Mouse (Mus musculus): Measurements from ENCODE around the gene Zfp473. TPM values are rescaled to one million over a fixed set of nuclear protein-coding genes. Genes with fewer than 3 reads are reported as not detected.
A peak's percentile ranks its signal among the peaks of the same experiment; 100 is the strongest.
"Not testable (repeated sequence)": the region's sequence is repeated elsewhere in the genome, so short reads cannot be mapped to it uniquely, and the experiment has no call there.

Zfp473 gene
- under 1 TPM; 0.33 to 0.45 TPM for total RNA-seq (2021)
- long read RNA-seq, experiment 1 = 0 reads
- long read RNA-seq, experiment 2, partial matches to known transcripts = 0 of 1 reads
- long read RNA-seq, experiment 2, other reads (novel, unspliced or antisense) = 1 of 1 reads

GRCm38 (mm10) chr7:44750950-44751349 is at the start of gene Zfp473:
TSS of gene Zfp473 (minus strand) at chr7:44751050.
- DNase-seq = not testable (repeated sequence)

- no peak for DNase-seq
Observed at GRCm38 (mm10) chr7:44792781-44793180, 41.9 kb upstream of the Zfp473 start.

DNA sequence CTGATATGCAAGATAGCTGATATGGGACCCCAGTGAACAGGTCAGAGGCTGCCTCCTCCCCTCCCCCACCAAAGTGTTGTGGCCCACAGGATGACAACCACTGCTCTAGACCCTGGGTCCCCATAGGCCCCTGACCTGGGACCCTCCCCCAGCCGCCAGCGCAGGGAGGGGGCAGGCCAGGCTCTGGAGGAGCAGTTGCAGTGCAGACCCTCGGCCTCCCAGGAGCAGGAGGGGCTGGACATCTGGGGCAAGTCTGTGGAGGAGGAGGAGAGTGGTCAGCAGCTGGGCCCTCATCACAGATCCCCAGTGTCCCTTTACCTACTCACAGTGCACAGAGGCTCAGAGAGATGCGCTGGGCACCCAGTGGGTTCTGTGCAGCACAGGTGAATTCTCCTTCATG is 39.2 kb upstream of the Zfp473 start:
- DNase-seq = no peak

- no peak for DNase-seq
Observed at GRCm38 (mm10) chr7:44789531-44789930, 38.7 kb upstream of the Zfp473 start.

DNA sequence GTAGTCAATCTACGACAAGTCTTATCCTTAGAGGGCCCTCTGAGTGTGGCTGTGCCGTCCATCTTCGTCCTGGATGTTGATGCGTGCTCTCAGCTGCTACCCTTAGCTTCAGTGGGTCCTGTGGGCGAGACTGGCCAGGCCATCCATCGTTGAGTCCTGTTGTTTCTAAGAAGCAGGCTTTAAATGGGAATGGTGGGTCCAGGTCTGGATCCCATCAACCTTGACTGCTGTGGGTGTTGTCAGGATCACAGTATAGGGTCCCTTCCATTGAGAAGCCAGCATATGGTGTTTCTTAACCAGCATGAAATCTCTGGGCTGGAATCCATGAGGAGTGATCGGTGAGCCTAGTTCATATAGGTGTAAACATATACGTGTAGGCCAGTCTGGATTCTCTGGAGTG is 29.3 kb upstream of the Zfp473 start:
- DNase-seq = no peak

DNA sequence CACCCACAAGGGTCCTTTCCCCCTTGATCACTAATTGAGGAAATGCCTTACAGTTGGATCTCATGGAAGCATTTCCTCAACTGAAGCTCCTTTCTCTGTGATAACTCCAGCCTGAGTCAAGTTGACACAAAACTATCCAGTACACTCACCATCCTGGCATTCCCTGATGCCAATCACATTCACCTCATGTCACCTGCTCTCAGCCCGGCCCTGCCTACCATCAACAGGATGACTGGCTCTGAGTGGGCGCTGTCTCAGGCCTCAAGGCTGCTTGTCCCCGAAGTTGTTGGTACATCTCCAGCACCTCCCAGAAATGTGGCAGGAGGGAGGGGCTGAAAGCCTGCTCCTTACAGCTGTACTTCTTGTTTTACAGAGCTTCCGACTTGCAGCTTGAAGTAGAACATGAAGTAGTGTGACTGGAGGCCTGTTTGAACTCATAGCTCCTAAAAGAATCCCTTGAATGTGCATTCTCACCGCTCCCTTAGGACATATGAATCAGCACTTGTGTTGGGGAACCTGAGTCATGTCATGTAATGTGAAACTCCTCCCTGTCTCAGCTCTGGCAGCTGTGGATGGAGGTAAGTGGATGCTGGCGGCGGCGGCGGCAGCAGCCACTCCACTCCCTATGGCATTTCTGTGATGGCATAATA is 26.1 kb upstream of the Zfp473 start:
- no peak for DNase-seq

GRCm38 (mm10) chr7:44772591-44773204 is 21.8 kb upstream of the Zfp473 start:
- no peak for DNase-seq

GRCm38 (mm10) chr7:44770046-44770578 is 19.3 kb upstream of the Zfp473 start:
- DNase-seq = peak; percentile 87

DNA sequence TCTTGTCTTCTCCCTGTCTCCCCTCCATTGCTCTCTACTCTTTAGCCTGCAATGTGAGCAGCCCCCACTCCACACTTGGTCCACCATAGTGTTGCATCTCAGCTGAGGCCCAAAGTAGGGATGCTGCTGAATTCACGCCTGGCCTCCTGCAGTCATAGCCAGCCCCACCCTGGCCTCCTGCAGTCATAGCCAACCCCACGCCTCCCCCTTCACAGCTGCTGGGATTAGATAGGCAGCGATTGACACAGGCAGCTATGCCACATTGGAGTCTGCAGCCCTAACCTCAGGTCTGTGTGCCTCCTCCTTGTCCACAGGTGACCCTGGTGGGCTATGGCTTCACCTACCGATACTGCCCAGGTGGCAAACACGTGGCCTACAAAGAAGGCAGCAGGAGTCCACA is 17.3 kb upstream of the Zfp473 start:
- no peak for DNase-seq

GRCm38 (mm10) chr7:44760366-44760765 is 9.5 kb upstream of the Zfp473 start:
- no peak for DNase-seq

DNA sequence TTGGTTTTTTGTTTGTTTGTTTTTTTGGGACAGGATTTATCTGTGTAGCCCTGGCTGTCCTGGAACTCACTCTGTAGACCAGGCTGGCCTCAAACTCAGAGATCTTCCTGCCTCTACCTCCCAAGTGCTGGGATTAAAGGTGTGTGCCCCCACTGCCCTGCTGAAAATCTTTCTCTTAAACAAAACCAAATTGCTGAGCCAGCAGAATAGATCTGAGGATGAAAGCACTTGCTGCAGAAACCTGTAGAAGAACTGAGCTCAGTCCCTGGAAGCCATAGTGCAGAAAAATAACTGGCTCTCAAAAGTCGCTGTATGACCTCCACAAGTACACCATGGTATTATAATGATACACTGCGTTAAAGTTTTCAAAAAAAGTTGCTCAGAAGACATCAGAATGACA is 6.3 kb upstream of the Zfp473 start:
- DNase-seq = no peak

DNA sequence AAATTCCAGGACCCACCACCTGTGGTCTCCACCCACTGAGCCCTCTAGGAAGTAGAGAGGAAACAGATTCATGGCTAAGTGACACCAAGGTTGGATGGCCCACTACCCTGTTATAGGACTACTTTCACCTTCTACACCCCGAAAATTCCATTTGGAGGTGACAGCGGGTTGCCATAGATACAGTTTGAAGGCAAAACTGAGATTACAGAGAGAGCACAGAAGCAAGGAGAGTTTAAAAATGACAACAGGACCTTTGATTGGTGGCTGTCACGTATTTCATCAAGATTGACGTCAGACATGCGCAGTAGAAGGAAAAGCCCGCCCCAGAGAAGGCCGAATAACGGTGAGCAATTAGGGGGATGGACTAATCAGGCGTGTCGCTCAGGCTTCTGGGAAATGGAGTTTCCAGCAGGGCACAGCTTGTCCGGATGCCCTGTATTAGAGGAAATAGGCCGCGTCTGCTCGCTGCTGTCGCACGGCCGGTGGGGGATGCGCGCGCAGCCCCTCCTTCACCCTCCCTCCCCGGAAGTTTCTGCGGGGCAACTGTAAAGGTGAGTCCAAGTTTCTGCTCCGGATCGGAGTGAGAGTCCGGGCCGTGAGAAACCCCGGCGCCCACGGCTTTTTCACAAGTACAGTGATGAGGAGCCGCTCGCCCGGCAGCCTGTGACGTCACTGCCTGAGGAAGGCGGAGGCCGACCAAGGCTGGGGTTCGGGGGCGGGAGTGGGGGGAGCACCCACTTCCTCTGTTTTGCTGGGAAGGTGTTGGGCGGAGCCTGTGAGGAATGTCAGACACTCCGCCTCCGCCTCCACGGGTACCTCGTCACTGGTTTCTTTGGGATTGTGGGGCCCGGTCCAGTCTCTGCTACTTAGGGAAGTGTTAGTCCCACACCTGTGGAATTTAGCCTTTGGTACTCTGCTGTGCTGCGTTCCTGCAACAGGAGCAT is 2.5 kb downstream of the Zfp473 start, which contains the start of gene Vrk3:
Gene Vrk3, plus strand, starts transcription at position 313 of the 944 bp plus-strand sequence.
- DNase-seq = peak; percentile 95

- no peak for DNase-seq
Observed at GRCm38 (mm10) chr7:44747115-44747514, 3.7 kb downstream of the Zfp473 start.

GRCm38 (mm10) chr7:44745076-44745475 is 5.8 kb downstream of the Zfp473 start:
- peak; percentile 84 for DNase-seq

- no peak for DNase-seq
Observed at GRCm38 (mm10) chr7:44744270-44744669, 6.6 kb downstream of the Zfp473 start.

GRCm38 (mm10) chr7:44741361-44741760 is 9.5 kb downstream of the Zfp473 start:
- no peak for DNase-seq

DNA sequence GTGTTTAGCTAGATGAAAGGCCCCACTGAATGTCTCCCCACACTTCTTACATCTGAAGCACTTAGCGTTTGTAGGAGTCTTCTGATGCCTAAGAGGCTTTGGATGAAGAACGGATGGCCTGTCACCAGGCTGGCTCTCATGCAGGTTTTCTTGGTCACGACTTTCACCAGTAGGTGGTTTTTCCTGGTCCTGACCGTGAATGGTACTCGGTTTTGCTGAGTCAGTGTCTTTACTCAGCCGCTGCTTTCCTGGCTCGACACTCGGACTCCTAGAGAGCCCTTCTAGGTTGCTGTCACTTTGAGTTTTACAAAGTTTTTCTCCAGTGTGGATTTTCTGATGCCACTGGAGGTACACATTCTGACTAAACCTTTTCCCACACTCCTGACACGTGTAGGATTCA is 17.1 kb downstream of the Zfp473 start:
- DNase-seq = no peak

DNA sequence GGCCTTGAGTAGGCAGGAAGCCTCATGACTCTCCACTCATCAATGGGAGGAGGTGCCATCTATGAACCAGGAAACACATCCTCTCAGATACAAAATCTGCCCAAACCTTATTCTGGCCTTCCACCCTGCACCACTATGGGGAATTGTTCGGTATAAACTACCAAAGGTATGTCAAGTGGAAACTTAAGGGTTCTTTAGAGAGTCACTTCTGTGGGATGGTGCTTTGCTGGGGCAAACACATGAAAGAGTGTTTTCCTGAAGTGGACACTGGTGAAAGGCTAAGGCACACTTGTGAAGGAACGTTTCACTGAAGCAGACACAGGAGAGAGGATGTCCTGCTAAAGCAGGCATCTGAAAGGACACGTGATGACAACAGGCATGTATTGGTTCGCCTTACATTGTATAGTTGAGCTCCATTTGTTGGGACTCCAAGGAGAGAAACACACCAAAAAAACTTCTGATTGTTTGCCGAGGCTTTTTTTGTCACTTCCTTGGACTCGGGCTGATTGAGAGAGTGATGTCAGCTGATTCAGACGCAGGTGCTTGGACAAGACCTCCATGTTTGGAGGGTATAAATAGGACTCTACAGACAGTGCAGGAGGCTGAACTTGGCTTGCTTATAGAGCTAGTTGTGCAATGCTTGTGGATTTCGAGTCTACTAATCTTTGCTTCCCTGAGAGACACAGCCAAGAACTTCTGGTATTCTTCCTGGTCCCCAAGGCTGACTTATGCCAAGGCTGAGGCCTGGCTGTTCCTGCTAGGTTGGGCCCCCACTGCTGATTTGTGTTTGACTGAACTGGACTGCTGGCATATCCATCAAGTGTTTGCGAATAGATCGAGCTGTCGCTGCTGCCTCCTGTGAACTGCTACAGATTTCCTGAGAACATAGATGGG is 22.5 kb downstream of the Zfp473 start:
- no peak for DNase-seq

DNA sequence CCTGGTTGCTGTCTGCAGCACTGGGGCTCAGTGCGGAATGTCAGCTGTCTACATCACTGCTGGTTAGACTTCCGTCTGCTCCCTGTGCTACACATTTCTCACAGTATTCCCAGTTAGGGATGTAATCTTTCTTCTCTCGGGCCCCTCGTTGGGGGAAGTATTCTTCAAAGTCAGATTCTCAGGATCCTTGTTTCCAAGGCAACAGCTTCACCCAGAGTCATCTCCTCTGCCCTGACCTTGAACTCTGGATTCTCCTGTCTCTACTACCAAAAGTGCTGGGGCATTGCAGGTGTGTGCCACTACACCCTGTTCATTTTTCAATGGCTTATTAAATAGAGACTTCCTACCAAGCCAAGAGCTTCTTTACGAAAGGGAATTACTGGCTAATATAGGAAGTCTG is 23.7 kb downstream of the Zfp473 start:
- DNase-seq = no peak

GRCm38 (mm10) chr7:44726343-44726742 is 24.5 kb downstream of the Zfp473 start:
- DNase-seq = no peak

GRCm38 (mm10) chr7:44724316-44724715 is 26.5 kb downstream of the Zfp473 start:
- DNase-seq = no peak
